Mouse (Mus musculus) macrophage (primary cell): ENCODE measurements around the gene Hist1h4c. TPM values are rescaled to one million over a fixed set of nuclear protein-coding genes. Genes with fewer than 3 reads are reported as not detected.
"Not testable (repeated sequence)": the region's sequence is repeated elsewhere in the genome, so short reads cannot be mapped to it uniquely, and the experiment has no call there.

ENCODE experiments used
- H3K27ac ChIP-seq: fragments of 350-480 bp; formaldehyde crosslinking; 2 replicates; pipeline ENCODE4 v1.9.0; 2021
- H3K36me3 ChIP-seq: fragments of 350-480 bp; formaldehyde crosslinking; 2 replicates; pipeline ENCODE4 v1.9.0; 2021; ENCODE audit errors: inconsistent target
- H3K4me3 ChIP-seq: fragments of 350-480 bp; formaldehyde crosslinking; 2 replicates; pipeline ENCODE4 v1.9.0; 2021; ENCODE audit errors: inconsistent target
- H3K79me2 ChIP-seq: fragments of 350-480 bp; formaldehyde crosslinking; 2 replicates; pipeline ENCODE4 v1.9.0; 2021; ENCODE audit errors: inconsistent target
- WGBS: methylation state at CpG from one replicate; pipeline ENCODE4 v1.1.7; 2026; ENCODE audit warnings: inconsistent platforms; ENCODE audit not compliant: missing documents; 5-methylcytosine and 5-hydroxymethylcytosine counted together
- polyA plus RNA-seq: library from polyadenylated mRNA; stranded (reverse); fragments of 250-400 nt; gene quantifications from 3 replicates; pipeline ENCODE4 v1.2.4, GENCODE M21; 2018; ENCODE audit warnings: inconsistent platforms

Gene Hist1h4c
- polyA plus RNA-seq, 1 experiment from 2014 or later = 0.53 TPM

DNA sequence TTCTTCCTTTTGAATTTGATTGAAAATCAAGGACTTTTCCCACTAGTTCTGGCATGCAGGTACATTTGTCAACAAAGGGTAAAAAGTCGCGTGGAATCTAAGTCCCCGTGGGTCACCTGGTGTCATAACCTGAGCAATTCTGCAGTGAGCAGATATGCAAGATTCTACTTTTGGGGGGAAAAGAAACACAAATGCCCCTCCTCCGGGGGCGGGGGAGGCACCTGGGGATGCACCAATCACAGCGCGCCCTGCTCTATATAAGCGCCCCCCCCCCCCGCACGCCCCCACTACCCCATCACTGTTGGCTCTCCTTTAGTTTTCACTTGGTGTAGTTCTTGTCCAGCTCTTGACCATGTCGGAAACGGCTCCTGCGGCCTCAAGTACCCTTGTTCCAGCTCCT is 2.7 kb downstream of the Hist1h4c start, which contains the start of gene Hist1h1t:
Gene Hist1h1t, plus strand, starts transcription at position 301 of the 400 bp plus-strand sequence.
- Histone ChIP-seq H3K36me3 (no peaks in the 10 kb centered on the region), H3K27ac (no peak within 1 kb of the TSS), H3K4me3 (no peak within 1 kb of the TSS), H3K79me2 (peaks cover 5% of the 10 kb centered on the region; the same call in 1 of the 2 replicates)
- 74% methylated on average over 11 of the region's 13 CpGs for WGBS

DNA sequence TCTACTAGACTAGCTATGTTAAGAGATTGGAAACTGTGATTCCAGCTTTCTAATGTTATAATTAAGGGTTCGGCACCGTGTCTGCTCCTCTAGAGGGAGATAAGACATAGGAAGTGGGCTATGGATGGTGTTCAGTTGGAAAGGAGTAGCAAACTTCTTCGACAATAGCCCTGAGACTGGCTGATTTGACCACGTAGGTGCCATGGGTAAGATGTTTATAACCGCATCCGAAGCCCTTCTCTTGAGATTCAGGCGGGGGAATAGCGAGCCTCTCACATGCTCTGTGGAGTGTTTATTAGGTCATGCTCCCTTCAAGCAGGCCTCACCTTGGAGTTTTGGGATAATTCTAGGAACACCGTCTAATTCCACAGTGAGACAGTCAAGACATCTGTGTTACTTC is 3.3 kb downstream of the Hist1h4c start:
- Histone ChIP-seq H3K27ac (no peak overlapping the region), H3K36me3 (no peaks in the 10 kb centered on the region), H3K79me2 (peaks cover 8% of the 10 kb centered on the region; the same call in 1 of the 2 replicates), H3K4me3 (no peak overlapping the region)
- 92% methylated on average over 9 of the region's 9 CpGs for WGBS

DNA sequence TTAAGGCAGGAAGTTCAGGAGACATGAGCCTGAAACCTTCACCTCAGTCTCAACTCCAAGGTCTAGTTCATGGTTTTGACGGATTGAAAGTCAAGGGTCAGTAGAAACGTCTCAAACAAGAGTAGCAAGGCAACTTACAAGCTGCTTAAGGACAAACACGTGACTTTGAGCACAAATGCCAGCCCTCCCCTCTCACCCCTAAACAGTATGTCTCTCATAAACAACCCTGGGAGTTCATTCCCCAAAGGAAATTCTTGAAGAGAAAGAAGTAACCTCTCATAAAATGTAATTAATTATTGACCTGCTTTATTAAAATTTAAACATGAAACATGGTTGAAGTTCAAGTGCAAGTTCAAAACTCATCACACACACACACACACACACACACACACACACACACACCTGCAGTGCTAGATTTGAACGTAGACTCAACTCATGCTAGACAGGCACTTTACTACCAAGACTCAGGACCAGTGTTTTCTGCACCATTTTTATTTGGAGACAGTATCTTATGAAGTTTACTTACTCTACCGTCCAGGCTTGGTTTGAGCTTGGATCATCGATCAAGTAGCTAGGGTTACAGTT is 4.3 kb downstream of the Hist1h4c start:
- WGBS = 96% methylated on average over 6 of the region's 6 CpGs
- Histone ChIP-seq H3K27ac (no peak overlapping the region), H3K36me3 (no peaks in the 10 kb centered on the region), H3K4me3 (no peak overlapping the region), H3K79me2 (peaks cover 17% of the 10 kb centered on the region; the same call in 1 of the 2 replicates)

DNA sequence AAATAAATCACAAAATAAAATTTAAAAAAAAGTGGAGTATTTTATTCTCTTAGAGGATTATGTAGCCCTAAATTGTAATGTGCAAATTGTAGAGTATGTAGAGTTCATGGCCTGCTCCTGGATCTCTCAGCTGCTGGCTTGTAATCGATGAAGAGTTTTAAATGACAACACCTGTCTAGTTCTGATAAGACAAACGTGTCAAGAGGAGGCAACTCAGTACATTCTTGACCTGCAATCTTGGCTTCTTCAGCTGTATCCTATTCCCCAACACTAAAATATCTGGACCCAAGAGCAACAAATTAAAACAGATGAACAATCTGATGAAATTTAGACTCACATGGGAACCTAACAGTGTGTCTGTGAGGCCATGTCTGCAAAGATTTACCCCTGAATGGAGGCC is 8.8 kb downstream of the Hist1h4c start:
- H3K27ac ChIP-seq = no peak overlapping the region
- H3K79me2 ChIP-seq = peaks cover 56% of the 10 kb centered on the region; the same call in 1 of the 2 replicates
- no peaks in the 10 kb centered on the region for H3K36me3 ChIP-seq
- H3K4me3 ChIP-seq = no peak overlapping the region
- 92% methylated on average over 2 of the region's 2 CpGs for WGBS

DNA sequence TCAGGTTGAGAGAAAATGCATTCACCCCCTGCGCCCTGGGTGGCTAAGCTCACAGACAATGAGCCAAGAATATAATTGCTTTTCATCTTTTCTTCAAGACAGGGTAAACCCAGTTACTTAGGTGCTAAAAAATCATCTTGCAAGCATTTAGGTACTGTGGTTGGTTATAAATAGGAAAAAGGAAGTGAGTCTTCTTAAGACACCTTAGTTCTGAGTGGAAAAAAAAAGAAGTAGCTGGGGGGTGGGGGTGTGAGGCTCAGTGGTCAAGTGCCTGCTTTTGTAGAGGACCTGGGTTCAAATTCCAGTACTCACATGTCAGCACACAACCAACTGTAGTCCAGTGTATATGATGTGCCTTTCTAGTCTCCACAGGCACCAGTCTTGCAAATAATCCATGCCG is 9.3 kb downstream of the Hist1h4c start:
- H3K36me3 ChIP-seq = no peaks in the 10 kb centered on the region
- 91% methylated on average over 1 of the region's 2 CpGs for WGBS
- peaks cover 56% of the 10 kb centered on the region; the same call in 1 of the 2 replicates for H3K79me2 ChIP-seq
- H3K4me3 ChIP-seq = no peak overlapping the region
- no peak overlapping the region for H3K27ac ChIP-seq

DNA sequence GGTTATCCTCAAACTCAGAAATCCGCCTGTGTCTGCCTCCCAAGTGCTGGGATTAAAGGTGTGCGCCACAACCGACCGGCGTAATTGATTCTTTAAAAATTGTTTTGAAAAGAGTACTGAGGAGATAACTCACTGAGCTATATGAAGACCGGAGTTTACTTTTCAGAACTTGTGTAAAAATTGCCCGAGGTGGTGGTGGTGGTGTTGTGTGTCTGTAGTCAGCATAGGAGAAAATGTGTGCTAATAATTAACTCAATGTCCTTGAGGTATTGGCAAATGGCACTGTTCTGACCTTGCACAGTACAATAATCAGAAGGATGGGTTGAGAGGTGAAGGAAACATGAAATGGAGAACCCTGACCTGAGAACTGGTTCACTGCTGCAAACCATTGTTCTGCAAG is 10.3 kb downstream of the Hist1h4c start:
- Histone ChIP-seq H3K79me2 (peaks cover 56% of the 10 kb centered on the region; the same call in 1 of the 2 replicates), H3K36me3 (no peaks in the 10 kb centered on the region), H3K4me3 (no peak overlapping the region), H3K27ac (no peak overlapping the region)
- 97% methylated on average over 7 of the region's 7 CpGs for WGBS

DNA sequence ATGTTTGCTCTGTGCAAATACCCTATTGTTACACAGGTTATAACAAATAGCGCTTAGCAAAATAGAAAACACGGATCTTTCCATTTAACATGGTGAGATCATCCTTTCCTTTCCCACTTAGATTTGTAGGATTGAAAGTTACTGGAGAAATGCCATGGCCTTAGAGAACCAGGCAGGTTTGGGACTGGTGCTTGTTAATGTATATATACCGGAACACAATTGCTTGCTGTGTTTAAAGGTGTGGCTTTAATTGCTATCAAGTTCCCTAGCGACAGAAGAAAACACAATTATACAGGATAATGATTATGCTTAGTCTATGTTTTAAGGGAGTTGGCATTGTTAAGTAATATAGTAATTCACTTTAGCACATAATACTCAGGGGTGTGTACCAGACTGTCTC is 11.1 kb downstream of the Hist1h4c start:
- Histone ChIP-seq H3K36me3 (no peaks in the 10 kb centered on the region), H3K4me3 (no peak overlapping the region), H3K27ac (no peak overlapping the region), H3K79me2 (peaks cover 56% of the 10 kb centered on the region; the same call in 1 of the 2 replicates)
- WGBS = 89% methylated on average over 4 of the region's 4 CpGs

DNA sequence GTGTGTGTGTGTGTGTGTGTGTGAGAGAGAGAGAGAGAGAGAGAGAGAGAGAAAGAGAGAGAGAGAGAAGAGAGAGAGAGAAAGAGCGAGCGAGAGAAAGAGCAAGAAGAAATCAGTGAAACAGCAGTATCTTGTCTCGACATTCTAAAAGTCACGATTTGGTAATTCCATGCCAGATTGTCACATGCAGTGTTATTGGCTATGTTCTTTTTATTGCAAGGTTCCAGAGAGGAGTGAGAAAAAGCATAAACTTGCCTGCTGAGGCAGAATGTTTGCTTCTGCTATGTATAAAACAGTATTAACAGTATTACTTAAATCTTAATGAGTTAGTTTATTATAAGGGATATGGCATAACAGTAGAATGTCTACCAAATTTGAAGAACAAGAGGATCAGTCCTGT is 12.3 kb downstream of the Hist1h4c start:
- 39% methylated on average over 4 of the region's 4 CpGs for WGBS
- Histone ChIP-seq H3K79me2 (peaks cover 55% of the 10 kb centered on the region; the same call in 1 of the 2 replicates), H3K36me3 (no peaks in the 10 kb centered on the region), H3K27ac (peak overlapping the region; percentile 73), H3K4me3 (peak overlapping the region; percentile 44)

DNA sequence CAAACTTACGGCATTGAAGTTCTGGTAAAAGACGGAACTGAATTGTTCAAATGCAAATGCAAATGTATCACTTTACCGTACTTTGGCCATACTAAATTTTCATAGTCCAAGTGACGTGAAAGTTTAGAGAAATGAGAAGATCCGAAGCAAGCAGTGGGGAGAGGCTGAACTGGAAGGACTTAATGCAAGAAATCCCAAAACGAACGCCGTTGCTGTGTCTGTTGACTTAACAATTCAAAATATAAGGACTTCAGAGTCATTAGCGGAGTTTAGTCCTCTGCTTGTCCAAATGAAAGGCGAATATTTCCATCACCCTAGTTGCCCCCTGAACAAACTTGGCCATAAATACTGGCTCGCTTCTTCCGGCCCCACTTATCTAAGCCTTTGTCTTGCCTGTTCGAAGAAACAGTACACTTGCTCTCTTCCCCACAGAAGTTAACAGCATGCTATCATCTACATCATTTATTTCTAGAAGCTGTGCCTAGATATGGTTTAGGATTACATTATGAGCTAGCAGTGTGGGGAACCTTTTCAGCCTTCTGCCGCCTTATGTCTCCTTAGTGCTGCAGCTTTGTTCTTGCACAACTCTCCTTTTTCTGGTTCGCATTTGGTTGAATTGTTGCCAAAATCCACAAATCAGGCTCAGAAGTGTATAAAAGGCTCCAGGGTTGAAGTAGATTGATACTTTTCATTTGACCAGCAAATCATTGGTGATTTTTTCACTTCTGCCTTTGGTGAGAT is 13.0 kb downstream of the Hist1h4c start:
- Histone ChIP-seq H3K79me2 (peaks cover 48% of the 10 kb centered on the region; the same call in 1 of the 2 replicates), H3K36me3 (no peaks in the 10 kb centered on the region), H3K27ac (peak overlapping the region; percentile 73), H3K4me3 (peak overlapping the region; percentile 44)
- 3% methylated on average over 15 of the region's 15 CpGs for WGBS

DNA sequence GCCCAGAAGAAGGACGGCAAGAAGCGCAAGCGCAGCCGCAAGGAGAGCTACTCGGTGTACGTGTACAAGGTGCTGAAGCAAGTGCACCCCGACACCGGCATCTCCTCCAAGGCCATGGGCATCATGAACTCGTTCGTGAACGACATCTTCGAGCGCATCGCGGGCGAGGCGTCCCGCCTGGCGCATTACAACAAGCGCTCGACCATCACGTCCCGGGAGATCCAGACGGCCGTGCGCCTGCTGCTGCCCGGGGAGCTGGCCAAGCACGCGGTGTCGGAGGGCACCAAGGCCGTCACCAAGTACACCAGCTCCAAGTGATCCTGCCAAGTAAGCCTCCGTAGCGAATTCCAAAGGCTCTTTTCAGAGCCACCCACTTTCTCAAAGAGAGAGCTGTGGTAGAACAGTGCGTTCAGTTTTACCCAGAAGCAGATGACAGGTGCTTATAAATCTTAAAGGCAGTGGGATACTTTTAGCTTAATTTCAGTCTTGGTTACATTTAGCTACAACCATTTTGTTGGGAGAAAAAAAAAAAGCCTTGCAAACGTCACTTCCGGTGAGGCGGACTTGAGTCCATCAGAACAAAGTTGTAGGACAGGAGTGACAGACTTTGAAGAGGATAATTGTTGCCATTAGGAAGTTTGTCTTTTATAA is 13.8 kb downstream of the Hist1h4c start:
- not testable (repeated sequence) for H3K36me3 ChIP-seq
- Histone ChIP-seq H3K4me3 (peak overlapping the region; percentile 44), H3K79me2 (peaks cover 43% of the 10 kb centered on the region; the same call in 1 of the 2 replicates), H3K27ac (peak overlapping the region; percentile 73)
- 0% methylated on average over 7 of the region's 37 CpGs for WGBS

DNA sequence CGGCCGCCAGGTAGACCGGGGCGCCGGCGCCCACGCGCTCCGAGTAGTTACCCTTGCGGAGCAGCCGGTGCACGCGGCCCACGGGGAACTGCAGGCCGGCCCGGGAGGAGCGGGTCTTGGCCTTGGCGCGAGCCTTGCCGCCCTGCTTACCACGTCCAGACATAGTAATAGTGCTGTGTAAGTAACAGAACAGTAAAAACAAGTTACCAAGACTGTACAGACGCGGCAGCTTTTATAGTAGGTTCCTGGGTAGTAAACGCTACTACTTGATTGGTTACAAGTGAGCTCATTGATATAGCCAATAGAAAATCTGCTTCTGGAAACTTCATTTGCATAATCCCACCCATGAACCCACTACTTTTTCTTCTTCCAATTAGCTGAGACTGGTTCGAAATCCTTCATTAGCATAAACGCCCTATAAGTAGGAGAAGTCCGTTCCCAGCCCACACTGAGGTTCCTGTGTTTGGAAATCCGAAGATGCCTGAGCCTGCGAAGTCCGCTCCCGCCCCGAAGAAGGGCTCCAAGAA is 14.4 kb downstream of the Hist1h4c start, which contains the start of the genes Hist1h2ac and Hist1h2bc:
Gene Hist1h2ac, minus strand, starts transcription at position 194 of the 527 bp plus-strand sequence.
Gene Hist1h2bc, plus strand, starts transcription at position 445 of the 527 bp plus-strand sequence.
- H3K27ac ChIP-seq = peak within 1 kb of the TSS; percentile 73
- peaks cover 37% of the 10 kb centered on the region; the same call in 1 of the 2 replicates for H3K79me2 ChIP-seq
- WGBS = 1% methylated on average over 10 of the region's 32 CpGs
- no peaks in the 10 kb centered on the region for H3K36me3 ChIP-seq
- peak within 1 kb of the TSS; percentile 44 for H3K4me3 ChIP-seq

DNA sequence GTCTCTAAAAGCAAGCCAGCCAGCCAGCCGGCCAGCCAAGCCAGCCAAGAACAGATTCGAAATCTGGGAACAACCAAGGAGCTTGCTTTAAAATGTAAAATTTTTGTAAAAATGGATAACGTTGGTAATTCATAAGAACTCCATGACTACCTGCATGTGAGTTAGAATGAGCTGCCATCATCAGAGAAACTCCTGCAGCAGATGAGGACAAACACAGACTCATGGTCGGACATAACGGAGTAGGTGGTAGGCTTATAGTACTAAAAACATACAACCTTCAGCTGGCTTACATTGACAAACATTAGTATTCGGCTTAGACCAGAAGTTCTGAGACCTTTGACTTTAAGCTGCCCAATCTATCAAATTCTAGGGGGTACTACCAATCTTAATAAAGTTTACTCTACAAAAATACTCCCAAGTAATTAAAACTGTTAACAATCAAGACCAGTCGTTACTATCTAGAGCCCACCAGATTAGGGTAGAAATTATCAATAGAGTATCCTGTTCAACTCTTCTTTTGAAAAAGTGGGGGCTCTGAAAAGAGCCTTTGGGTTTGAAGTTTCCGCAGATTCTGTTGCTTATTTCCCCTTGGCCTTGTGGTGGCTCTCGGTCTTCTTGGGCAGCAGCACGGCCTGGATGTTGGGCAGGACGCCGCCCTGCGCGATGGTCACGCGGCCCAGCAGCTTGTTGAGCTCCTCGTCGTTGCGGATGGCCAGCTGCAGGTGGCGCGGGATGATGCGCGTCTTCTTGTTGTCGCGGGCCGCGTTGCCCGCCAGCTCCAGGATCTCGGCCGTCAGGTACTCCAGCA is 15.1 kb downstream of the Hist1h4c start:
- Histone ChIP-seq H3K27ac (peak overlapping the region; percentile 61), H3K79me2 (peaks cover 30% of the 10 kb centered on the region; the same call in 1 of the 2 replicates), H3K4me3 (peak overlapping the region; percentile 24)
- WGBS = 55% methylated on average over 7 of the region's 30 CpGs
- H3K36me3 ChIP-seq = not testable (repeated sequence)

DNA sequence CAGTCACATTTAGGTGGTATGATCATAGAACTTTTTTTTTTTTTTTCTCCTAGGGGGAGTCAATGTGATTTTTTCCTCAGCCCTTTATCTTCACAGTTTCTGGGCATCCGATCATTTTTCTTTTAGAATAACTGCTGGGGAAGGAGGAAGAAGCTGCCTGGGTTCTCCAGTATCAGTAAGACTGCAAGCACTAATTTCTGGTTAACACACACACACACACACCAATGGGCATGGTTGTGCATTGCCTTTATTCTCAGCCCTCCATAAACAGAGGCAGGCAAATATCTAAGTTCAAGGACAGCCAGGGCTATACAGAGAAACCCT is 15.7 kb downstream of the Hist1h4c start:
- no peaks in the 10 kb centered on the region for H3K36me3 ChIP-seq
- peaks cover 25% of the 10 kb centered on the region; the same call in 1 of the 2 replicates for H3K79me2 ChIP-seq
- peak overlapping the region; percentile 61 for H3K27ac ChIP-seq
- no CpG with 5 or more reads among the region's 1 CpGs for WGBS
- H3K4me3 ChIP-seq = peak overlapping the region; percentile 24; the same call in 1 of the 2 replicates
